Mouse (Mus musculus) cerebellum, adult 18-20 months (tissue): Measurements from ENCODE around the gene Mfsd13b.

Experiments
- DNase-seq, 2 experiments: peaks; one replicate each; pipeline ENCODE4 v3.0.0; 2021

Gene Mfsd13b

GRCm38 (mm10) chr7:121045671-121046453, 63.6 kb downstream of the Mfsd13b start:
- no peak for DNase-seq

GRCm38 (mm10) chr7:121047624-121048023, 65.3 kb downstream of the Mfsd13b start:
- DNase-seq = no peak

DNA sequence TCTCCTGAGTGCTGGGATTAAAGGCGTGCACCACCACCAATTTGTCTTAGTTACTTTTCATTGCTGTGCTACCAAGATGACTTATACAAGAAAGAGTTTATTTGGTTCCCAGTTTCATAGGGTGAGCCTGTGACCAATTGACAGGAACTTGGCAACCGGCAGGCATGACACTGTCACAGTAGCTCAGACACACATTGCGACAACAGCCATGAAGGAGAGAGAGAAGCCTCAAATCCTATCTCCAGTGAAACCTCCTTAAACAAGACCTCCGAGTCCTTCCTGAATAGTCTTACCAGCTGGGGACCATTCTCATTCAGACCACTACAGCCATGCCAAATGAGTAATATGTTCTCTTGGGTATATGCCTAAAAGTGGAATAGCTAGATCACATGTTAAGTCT, 70.8 kb downstream of the Mfsd13b start:
- DNase-seq = no peak

- DNase-seq = no peak
Measured at GRCm38 (mm10) chr7:121059477-121060218, 77.3 kb downstream of the Mfsd13b start.

- DNase-seq = no peak
Measured at GRCm38 (mm10) chr7:121064309-121064708, 82.0 kb downstream of the Mfsd13b start.
